Mouse (Mus musculus): ENCODE measurements around the gene Gm5458. TPM values are rescaled to one million over a fixed set of nuclear protein-coding genes. Genes with fewer than 3 reads are reported as not detected.

Gene Gm5458
- polyA plus RNA-seq (2014; fragmentation: Illumina TruSeq; extraction: RNeasy Lipid Tissue Mini Kit (QIAGEN cat#74804); ENCODE audit: low read depth, low replicate concordance), result not detected

GRCm38 (mm10) chr14:19602481-19602880 is at the start of gene Gm5458:
Gm5458 (minus strand) TSS chr14:19602581.

GRCm38 (mm10) chr14:19584804-19585667 is 17.3 kb downstream of the Gm5458 start, which contains the start of gene Gm2237:
Gm2237 (minus strand) TSS chr14:19585135.

GRCm38 (mm10) chr14:19549863-19550262 is 52.5 kb downstream of the Gm5458 start, which contains the start of gene Gm2244:
Gm2244 (minus strand) TSS chr14:19549963.

Other genes starting within 250 kb of the Gm5458 start
- gene Gm21738, start 183.7 kb downstream of the Gm5458 start, polyA plus RNA-seq (2014; fragmentation: Illumina TruSeq; extraction: RNeasy Lipid Tissue Mini Kit (QIAGEN cat#74804); ENCODE audit: low read depth, low replicate concordance), result not detected
- not detected for gene Gm2244, start 52.6 kb downstream of the Gm5458 start, polyA plus RNA-seq (2014; fragmentation: Illumina TruSeq; extraction: RNeasy Lipid Tissue Mini Kit (QIAGEN cat#74804); ENCODE audit: low read depth, low replicate concordance)
- 5.7 TPM for gene Gm2237, start 17.4 kb downstream of the Gm5458 start, polyA plus RNA-seq (2014; fragmentation: Illumina TruSeq; extraction: RNeasy Lipid Tissue Mini Kit (QIAGEN cat#74804); ENCODE audit: low read depth, low replicate concordance)
- 6.7 TPM for gene Nid2, start 148.7 kb upstream of the Gm5458 start, polyA plus RNA-seq (2014; fragmentation: Illumina TruSeq; extraction: RNeasy Lipid Tissue Mini Kit (QIAGEN cat#74804); ENCODE audit: low read depth, low replicate concordance)
- 306 TPM for gene Rtraf, start 221.2 kb upstream of the Gm5458 start, polyA plus RNA-seq (2014; fragmentation: Illumina TruSeq; extraction: RNeasy Lipid Tissue Mini Kit (QIAGEN cat#74804); ENCODE audit: low read depth, low replicate concordance)

Data from sigmoid colon, adult 10 weeks (tissue).